Mouse (Mus musculus): Measurements from ENCODE around the gene Flg. TPM values are rescaled to one million over a fixed set of nuclear protein-coding genes. Genes with fewer than 3 reads are reported as not detected.

Flg gene
- total RNA-seq (2017) = not detected in 3 replicates

DNA sequence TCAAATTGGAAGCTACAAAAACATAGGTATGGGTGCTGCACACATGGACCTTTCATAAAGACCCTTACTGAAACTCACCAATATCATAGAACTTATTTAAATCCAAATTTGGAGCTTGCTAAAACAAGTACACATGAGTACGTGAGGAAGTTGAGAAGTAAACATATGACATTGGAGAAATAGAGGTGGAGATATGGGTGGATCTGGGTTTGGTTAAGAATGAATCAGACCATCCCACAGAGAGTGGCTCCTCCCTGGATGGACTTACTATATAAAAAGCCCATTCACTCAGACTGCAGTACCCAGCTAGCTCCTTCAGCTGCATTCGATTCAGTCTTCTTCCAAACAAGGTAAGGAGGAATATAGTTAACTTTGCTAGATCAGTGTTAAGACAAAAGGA, at the start of gene Flg:
Flg (plus strand) TSS at position 301 of the 400 bp plus-strand sequence.
- ATAC-seq (replicated peaks; ENCODE audit: insufficient number of reproducible peaks, low FRiP score, low TSS enrichment, poor library complexity, severe bottlenecking) = no peak

DNA sequence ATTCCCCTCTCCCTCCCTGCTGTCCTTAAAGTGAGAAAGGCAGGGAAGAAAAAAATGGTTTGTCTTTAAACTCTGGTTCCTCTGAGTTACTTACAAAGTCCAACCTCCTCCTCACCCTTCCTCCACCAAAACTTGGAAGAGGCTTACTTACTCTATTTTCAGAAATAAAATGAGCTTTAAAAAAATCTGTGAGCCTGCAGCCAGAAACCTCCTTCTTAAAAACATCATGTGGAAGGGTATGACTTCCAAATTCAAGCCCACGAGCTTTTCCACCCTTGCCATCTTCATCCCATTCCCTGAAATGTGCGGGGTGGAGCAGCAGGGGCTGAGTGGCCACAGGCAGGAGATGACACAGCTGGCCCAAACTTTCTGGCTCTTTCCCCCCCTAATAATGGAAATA, 24.2 kb downstream of the Flg start:
- ATAC-seq (replicated peaks; ENCODE audit: insufficient number of reproducible peaks, low FRiP score, low TSS enrichment, poor library complexity, severe bottlenecking) = no peak

DNA sequence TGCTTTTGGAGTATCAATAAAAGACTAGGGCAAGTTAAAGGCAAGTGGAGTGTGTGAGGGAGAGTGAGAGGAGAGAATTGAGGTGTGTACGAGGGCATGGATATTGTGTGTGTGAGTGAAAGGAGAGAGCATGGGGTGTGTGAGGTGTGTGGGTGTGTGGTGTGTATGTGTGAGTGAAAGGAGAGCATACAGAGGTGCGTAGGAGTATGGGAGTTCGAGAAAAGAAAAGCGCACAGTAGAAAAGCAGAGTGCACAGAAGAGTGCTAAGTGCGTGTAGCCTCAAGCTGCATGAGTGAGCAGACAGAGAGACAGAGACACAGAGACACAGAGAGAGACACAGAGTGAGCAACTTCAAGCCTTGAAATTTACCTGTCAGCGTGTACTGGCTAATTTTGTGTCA, 26.5 kb downstream of the Flg start:
- ATAC-seq (replicated peaks; ENCODE audit: insufficient number of reproducible peaks, low FRiP score, low TSS enrichment, poor library complexity, severe bottlenecking) = no peak

DNA sequence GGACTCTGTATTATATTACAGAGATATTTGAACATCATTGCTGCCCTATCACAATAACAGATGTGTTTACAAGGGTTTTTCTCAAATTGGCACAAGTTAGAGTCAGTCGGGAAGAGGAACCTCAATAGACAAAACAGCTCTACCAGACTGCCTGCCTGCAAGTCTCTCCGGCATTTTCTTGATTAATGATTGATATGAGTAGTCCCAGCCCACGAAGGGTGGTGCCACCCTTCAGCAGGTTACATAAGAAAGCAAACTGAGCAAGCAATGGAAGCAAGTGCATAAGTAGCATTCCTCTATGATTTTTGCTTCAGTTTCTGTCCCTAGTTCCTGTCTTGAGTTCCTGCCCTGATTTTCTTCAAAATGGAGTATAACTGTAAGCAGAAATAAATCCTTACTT, 28.6 kb downstream of the Flg start:
- ATAC-seq (replicated peaks; ENCODE audit: insufficient number of reproducible peaks, low FRiP score, low TSS enrichment, poor library complexity, severe bottlenecking) = no peak

DNA sequence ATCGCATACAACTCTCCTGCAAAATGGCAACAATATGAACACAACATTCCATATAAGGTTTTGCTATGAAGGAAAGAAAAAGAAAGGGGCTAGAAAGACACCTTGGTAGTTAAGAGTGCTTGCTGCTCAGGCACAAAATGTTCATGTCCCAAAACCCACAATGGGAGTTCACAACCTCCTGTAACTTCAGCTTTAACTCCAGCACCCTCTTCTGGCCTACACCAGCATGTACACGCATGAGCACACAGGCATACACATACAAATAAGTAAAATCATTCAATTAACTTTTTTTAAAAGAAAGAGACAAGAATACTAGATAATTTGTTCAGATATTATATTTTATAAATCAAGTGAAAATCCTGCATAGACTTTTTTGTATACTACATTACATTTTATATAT, 32.8 kb downstream of the Flg start:
- ATAC-seq (replicated peaks; ENCODE audit: insufficient number of reproducible peaks, low FRiP score, low TSS enrichment, poor library complexity, severe bottlenecking) = no peak

DNA sequence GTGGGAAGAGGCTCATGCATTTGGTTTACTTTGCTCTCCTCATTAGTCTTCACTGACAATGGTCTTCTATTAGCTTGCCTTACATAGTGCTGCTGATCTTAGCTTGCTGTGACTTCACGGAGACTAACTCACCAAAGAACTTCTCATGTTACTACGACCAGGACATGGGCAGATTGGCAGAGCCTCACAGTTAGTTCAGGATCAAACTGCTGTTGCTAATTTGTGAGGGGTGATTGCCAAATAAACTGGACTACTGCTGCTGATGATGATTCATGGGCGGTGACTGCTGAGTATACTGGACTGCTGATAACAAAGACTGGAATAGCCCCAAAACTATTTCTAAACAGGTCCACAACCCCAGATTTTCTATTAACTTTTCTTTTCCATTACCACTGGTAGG, 38.0 kb downstream of the Flg start:
- ATAC-seq (replicated peaks; ENCODE audit: insufficient number of reproducible peaks, low FRiP score, low TSS enrichment, poor library complexity, severe bottlenecking) = no peak

DNA sequence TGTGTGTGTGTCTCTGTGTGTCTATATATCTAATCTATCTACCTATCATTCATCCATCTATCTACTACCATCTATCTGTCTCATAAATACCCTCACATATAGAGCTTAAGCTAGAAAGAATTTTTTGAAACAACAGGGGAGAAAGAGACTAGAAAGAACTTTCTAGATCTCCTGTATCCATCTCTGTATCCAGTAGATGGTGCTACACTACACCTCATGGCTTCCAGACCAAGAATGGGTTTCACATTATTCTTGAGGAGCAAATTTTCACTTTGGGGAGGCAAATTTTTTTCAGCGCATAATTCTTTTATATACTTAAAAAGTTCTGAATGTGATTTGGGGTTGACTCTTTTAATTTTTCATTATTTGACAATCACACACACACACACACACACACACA, 41.1 kb downstream of the Flg start:
- ATAC-seq (replicated peaks; ENCODE audit: insufficient number of reproducible peaks, low FRiP score, low TSS enrichment, poor library complexity, severe bottlenecking) = no peak

DNA sequence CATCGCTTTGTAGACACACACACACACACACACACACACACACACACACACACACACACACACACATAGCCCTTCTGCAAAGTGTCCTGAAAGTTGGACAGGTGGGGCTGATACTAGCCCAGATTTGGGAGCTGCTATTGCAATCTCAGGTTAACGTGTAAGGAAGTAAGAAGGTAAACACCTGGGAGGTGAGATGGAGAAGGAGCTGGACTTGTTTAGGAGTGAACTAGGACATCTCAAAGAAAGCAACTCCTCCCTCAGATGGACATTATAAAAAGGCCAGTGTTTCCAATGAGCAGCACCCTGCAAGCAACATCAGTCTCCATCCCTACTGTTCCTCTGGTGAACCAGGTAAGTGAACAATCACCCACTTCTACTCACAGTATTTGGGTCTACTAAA, 46.1 kb downstream of the Flg start, which contains the start of gene Hrnr:
Hrnr (plus strand) TSS at position 301 of the 400 bp plus-strand sequence.
- ATAC-seq (replicated peaks; ENCODE audit: insufficient number of reproducible peaks, low FRiP score, low TSS enrichment, poor library complexity, severe bottlenecking) = no peak

DNA sequence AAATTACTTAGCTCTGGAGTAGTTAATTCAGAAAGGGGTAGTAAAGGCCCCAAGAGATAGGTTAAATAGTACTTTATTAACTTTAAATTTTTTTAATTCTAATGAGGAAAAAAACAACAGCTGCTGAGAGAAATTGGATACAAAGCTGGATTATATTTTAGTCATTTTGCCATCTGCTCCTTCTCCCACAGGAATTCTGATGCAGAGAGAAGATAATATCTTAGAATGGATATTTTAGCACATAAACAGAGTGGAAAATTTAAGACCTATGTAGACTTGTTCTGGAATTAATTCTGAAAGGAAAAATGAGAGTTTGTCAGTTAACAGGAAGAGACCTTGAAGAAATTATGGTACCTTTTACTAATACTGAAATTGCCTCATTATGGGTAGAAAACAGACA, 64.4 kb downstream of the Flg start:
- ATAC-seq (replicated peaks; ENCODE audit: insufficient number of reproducible peaks, low FRiP score, low TSS enrichment, poor library complexity, severe bottlenecking) = no peak

DNA sequence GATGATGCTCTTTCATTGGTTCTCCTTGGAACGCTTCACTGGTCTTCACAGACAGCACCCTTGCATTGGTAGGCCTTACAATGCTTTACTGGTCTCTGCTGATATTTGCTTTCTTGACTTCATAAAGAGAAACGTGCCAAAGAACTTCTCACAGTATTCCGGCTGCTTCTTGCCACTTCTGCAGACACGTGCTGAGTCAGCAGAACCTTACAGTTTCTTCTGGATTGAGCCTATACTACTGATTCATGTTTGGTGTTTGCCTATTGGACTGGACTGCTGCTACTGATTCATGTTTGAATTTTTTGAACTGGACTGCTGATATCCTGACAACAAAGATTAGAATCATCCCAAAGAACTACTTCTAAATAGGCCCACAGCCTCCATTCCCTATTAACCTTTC, 66.7 kb downstream of the Flg start:
- no peak for ATAC-seq (replicated peaks; ENCODE audit: insufficient number of reproducible peaks, low FRiP score, low TSS enrichment, poor library complexity, severe bottlenecking)

Other genes starting within 250 kb of the Flg start
- 0.19 TPM in 1 of 3 replicates, not detected in the others for gene Gm4858, start 204.7 kb upstream of the Flg start, total RNA-seq (2017)
- not detected in 3 replicates for gene Crnn, start 128.7 kb upstream of the Flg start, total RNA-seq (2017)
- gene Flg2, start 76.2 kb upstream of the Flg start, total RNA-seq (2017) = not detected in 3 replicates
- gene Hrnr, start 46.2 kb downstream of the Flg start, total RNA-seq (2017) = not detected in 3 replicates
- gene Rptn, start 120.2 kb downstream of the Flg start, total RNA-seq (2017) = not detected in 3 replicates
- 0.29 to 0.32 TPM in 2 of 3 replicates, not detected in the other for gene Tchh, start 168.8 kb downstream of the Flg start, total RNA-seq (2017)
- gene Tchhl1, start 195.2 kb downstream of the Flg start, total RNA-seq (2017) = not detected in 3 replicates
- 59.1 to 65.2 TPM (median 61.9 TPM) in 3 replicates for gene S100a11, start 247.0 kb downstream of the Flg start, total RNA-seq (2017)